8 mouse cellular contexts compared by ENCODE assay signal in the genomic region with DNA sequence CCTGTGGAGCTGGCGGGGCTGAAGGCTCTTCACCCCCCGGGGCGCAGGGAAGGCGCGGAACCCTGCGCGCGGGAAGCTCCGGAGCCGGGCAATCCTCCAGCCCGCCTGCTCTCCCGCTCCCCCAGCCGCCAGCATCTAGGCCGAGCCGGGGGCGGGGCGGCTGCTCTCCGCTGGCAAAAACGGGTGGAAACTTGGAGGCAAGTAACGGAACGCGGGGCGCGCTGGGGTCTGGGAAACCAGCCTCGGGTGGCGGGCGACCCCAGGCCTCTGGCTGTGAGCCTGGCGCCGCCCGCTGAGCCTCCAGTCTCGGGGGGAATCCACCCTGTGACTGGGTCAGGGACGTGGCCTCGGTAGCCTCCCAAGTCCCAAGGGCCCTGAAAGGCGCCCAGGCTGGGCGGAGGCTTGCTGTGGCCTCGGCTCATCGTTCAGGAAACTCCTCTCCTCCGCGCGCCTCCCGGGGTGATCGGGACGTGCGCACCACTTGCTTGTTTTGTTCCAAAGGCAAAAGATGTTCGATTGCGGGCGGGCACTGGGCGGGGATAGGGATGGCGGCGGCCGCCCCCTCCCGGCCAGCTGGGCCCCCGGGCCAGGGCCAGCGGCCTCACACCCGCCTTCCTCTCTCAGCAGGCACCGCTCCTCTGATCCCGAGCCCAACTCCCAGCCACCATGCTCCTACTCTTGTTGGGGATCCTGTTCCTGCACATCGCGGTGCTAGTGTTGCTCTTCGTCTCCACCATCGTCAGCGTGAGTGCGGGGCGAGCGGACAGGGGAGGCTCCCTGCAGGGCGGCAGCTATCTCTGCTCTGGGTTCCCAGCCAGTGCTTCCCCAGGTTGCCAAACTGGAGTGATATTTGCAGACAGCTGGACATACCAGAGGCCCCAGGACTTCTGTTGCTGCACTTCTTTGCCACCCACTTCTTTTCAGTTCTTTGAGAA. TPM values are rescaled to one million over a fixed set of nuclear protein-coding genes. Genes with fewer than 3 reads are reported as not detected.
DNase-seq lines count a peak whose midpoint lies in the region; ATAC-seq and TF ChIP-seq lines count a peak whose summit lies in the region.

No protein-coding gene starts in this region.

- H3K79me2 ChIP-seq in heart, adult 2 months (replicated peaks; ENCODE audit: control insufficient read depth, insufficient read depth, low read length): no peaks in the 10 kb centered on the region

- 0 out of 2 replicates have a peak, but pooled peaks have one; percentile 2 for TF ChIP-seq EP300 in heart, adult 2 months (IDR thresholded peaks at IDR 0.05; ENCODE audit: insufficient read depth, low read depth, low read length)

- peak overlapping the region; percentile 64 for H3K9ac ChIP-seq in heart, adult 2 months (ENCODE audit: low read depth, low read length)
- peak overlapping the region; percentile 94 for H3K9ac ChIP-seq in limb, embryonic 13.5 days
- peak overlapping the region; percentile 73 for H3K9ac ChIP-seq in midbrain, embryonic 16.5 days (ENCODE audit: low read depth, low read length)

- peaks cover 66% of the 10 kb centered on the region for H3K4me1 ChIP-seq in embryonic facial prominence, embryonic 10.5 days
- peaks cover 25% of the 10 kb centered on the region for H3K4me1 ChIP-seq in heart, adult 2 months (ENCODE audit: control insufficient read depth, insufficient read depth, low read length)
- H3K4me1 ChIP-seq in limb, embryonic 13.5 days: peaks cover 73% of the 10 kb centered on the region
- H3K4me1 ChIP-seq in midbrain, embryonic 16.5 days (ENCODE audit: control insufficient read depth, insufficient read depth, low read length): peaks cover 21% of the 10 kb centered on the region

- TF ChIP-seq CTCF in heart, adult 2 months (IDR thresholded peaks at IDR 0.05): peak; percentile 59

- ATAC-seq in cerebellum, adult (ENCODE audit: insufficient number of reproducible peaks, low FRiP score, low TSS enrichment): no peak
- peak; percentile 44 for ATAC-seq in limb, embryonic 13.5 days (ENCODE audit: low FRiP score, low read depth)
- ATAC-seq in midbrain, embryonic 16.5 days: peak; percentile 40

- H3K27me3 ChIP-seq in embryonic facial prominence, embryonic 10.5 days (replicated peaks; ENCODE audit: low read depth, poor library complexity, severe bottlenecking): peaks cover 77% of the 10 kb centered on the region
- no peaks in the 10 kb centered on the region for H3K27me3 ChIP-seq in heart, adult 2 months (ENCODE audit: control insufficient read depth, insufficient read depth, low read length)
- H3K27me3 ChIP-seq in limb, embryonic 13.5 days: peaks cover 29% of the 10 kb centered on the region
- peaks cover 48% of the 10 kb centered on the region for H3K27me3 ChIP-seq in midbrain, embryonic 16.5 days (ENCODE audit: control insufficient read depth, insufficient read depth, low read depth, low read length)

- no peaks in the 10 kb centered on the region for H3K9me3 ChIP-seq in embryonic facial prominence, embryonic 10.5 days
- no peaks in the 10 kb centered on the region for H3K9me3 ChIP-seq in limb, embryonic 13.5 days
- no peaks in the 10 kb centered on the region for H3K9me3 ChIP-seq in midbrain, embryonic 16.5 days (replicated peaks; ENCODE audit: control insufficient read depth, low read length, poor library complexity, severe bottlenecking)

- H3K36me3 ChIP-seq in embryonic facial prominence, embryonic 10.5 days (replicated peaks): no peaks in the 10 kb centered on the region
- peaks cover 10% of the 10 kb centered on the region for H3K36me3 ChIP-seq in heart, adult 2 months (ENCODE audit: control insufficient read depth, insufficient read depth, low read length)
- peaks cover 29% of the 10 kb centered on the region for H3K36me3 ChIP-seq in limb, embryonic 13.5 days
- H3K36me3 ChIP-seq in midbrain, embryonic 16.5 days (ENCODE audit: control insufficient read depth, insufficient read depth, low read length): no peaks in the 10 kb centered on the region

- H3K4me3 ChIP-seq in embryonic facial prominence, embryonic 10.5 days: peak overlapping the region; percentile 72
- H3K4me3 ChIP-seq in heart, adult 2 months: peak overlapping the region; percentile 74
- peak overlapping the region; percentile 71 for H3K4me3 ChIP-seq in limb, embryonic 13.5 days
- H3K4me3 ChIP-seq in midbrain, embryonic 16.5 days (ENCODE audit: low read depth, low read length): peak overlapping the region; percentile 51

- peak; percentile 59; the same call in 1 of the 2 replicates for TF ChIP-seq POLR2A in heart, adult 2 months (IDR thresholded peaks at IDR 0.05; ENCODE audit: insufficient read depth, low read depth, low read length)

- WGBS in embryonic facial prominence, embryonic 10.5 days: under 1% methylated on average over 66 of the region's 66 CpGs
- WGBS in heart, adult 2 months: 1% methylated on average over 65 of the region's 66 CpGs
- WGBS in limb, embryonic 13.5 days: under 1% methylated on average over 66 of the region's 66 CpGs
- WGBS in midbrain, embryonic 16.5 days: under 1% methylated on average over 64 of the region's 66 CpGs

- peak; percentile 27 for DNase-seq in cerebellum, adult 11 months
- DNase-seq in embryonic facial prominence, embryonic 10.5 days (ENCODE audit: low spot score): peak; percentile 83
- peak; percentile 87 to 90 for DNase-seq in heart, adult 2 months
- peak; percentile 54 to 59 for DNase-seq in kidney, adult 8-10 months
- DNase-seq in testis, postnatal 14 days (ENCODE audit: low spot score): peak; percentile 82

- intact Hi-C loops in heart, adult 2 months (cut with DNase I): loop anchor here (5.0 to 10.0 kb wide), 2 partner anchors 105 to 388 kb away; no protein-coding TSS in a partner anchor

- peak overlapping the region; percentile 90 for H3K27ac ChIP-seq in embryonic facial prominence, embryonic 10.5 days (replicated peaks)
- H3K27ac ChIP-seq in heart, adult 2 months: peak overlapping the region; percentile 85
- H3K27ac ChIP-seq in limb, embryonic 13.5 days: peak overlapping the region; percentile 98
- H3K27ac ChIP-seq in midbrain, embryonic 16.5 days (ENCODE audit: low read length): peak overlapping the region; percentile 60

- H3K4me2 ChIP-seq in limb, embryonic 13.5 days (replicated peaks): peak overlapping the region; percentile 85
- H3K4me2 ChIP-seq in midbrain, embryonic 16.5 days (ENCODE audit: low read length): peak overlapping the region; percentile 91

RNA-seq across cellular contexts. Expression of gene Pmp22, which starts 4.0 kb away (rescaled TPM):
- polyA plus RNA-seq in embryonic facial prominence, embryonic 10.5 days (2016; fragmentation: Nextera tagmentation; extraction: Ambion mirVana): 30.0 and 33.5 TPM in 2 replicates
- 10 to 100 TPM; 37.5 to 49.6 TPM for total RNA-seq in heart, adult 2 months (2021)
- polyA plus RNA-seq in heart, adult 2 months (2012; rRNA removed): 53.5 and 69.4 TPM in 2 replicates
- 164 and 191 TPM in 2 replicates for polyA plus RNA-seq in limb, embryonic 13.5 days (2015; fragmentation: Nextera tagmentation; extraction: Ambion mirVana)
- 22.6 and 23.6 TPM in 2 replicates for polyA plus RNA-seq in midbrain, embryonic 16.5 days (2015; fragmentation: Nextera tagmentation; extraction: Ambion mirVana)

Comparison
In these comparisons a context has a peak if more than half of its experiments do, and no peak if none do; other contexts are left out.
1. DNase-seq: peak in every context shown above with its lines; median percentile 88 in heart, adult 2 months; 83 in embryonic facial prominence, embryonic 10.5 days; 82 in testis, postnatal 14 days; 56 in kidney, adult 8-10 months; 27 in cerebellum, adult 11 months.